Mouse (Mus musculus) layer of hippocampus, adult 2 months (tissue): ENCODE measurements around the gene Il22ra1. TPM values are rescaled to one million over a fixed set of nuclear protein-coding genes. Genes with fewer than 3 reads are reported as not detected.
A peak's percentile ranks its signal among the peaks of the same experiment; 100 is the strongest.

Experiments used
- DNase-seq, 2 experiments: peaks; one replicate each; pipeline ENCODE4 v3.0.0; 2022; ENCODE audit warnings: low spot score in 2 of 2
- H3K27ac ChIP-seq: fragments of 200-600 bp; 2 replicates; pipeline ENCODE4 v1.8.1; 2022
- H3K4me3 ChIP-seq: fragments of 200-600 bp; 2 replicates; pipeline ENCODE4 v1.8.1; 2022; ENCODE audit warnings: mild to moderate bottlenecking
- CTCF ChIP-seq: fragments of 200-600 bp; conservative IDR thresholded peaks from 2 replicates; pipeline ENCODE4 v1.8.1; 2022; ENCODE audit warnings: antibody characterized with exemption, mild to moderate bottlenecking, moderate library complexity
- total RNA-seq, 2 experiments: library from RNA; stranded (reverse); gene quantifications; 2 replicates each; pipeline ENCODE4 v1.2.3; 2021

Il22ra1 gene
- total RNA-seq, 2 experiments from 2014 or later = 0.12 to 0.13 TPM

GRCm38 (mm10) chr4:135743520-135743919, 15.5 kb downstream of the Il22ra1 start:
- H3K4me3 ChIP-seq = no peak overlapping the region
- no peak for DNase-seq
- H3K27ac ChIP-seq = no peak overlapping the region
- TF ChIP-seq CTCF = no peak

GRCm38 (mm10) chr4:135744726-135745448, 16.9 kb downstream of the Il22ra1 start:
- H3K4me3 ChIP-seq = no peak overlapping the region
- DNase-seq = no peak
- no peak for TF ChIP-seq CTCF
- H3K27ac ChIP-seq = no peak overlapping the region

GRCm38 (mm10) chr4:135745613-135746012, 17.6 kb downstream of the Il22ra1 start:
- DNase-seq = no peak
- Histone ChIP-seq H3K4me3 (no peak overlapping the region), H3K27ac (no peak overlapping the region)
- TF ChIP-seq CTCF = no peak

GRCm38 (mm10) chr4:135750896-135751295, 22.9 kb downstream of the Il22ra1 start:
- Histone ChIP-seq H3K27ac (no peak overlapping the region), H3K4me3 (no peak overlapping the region)
- TF ChIP-seq CTCF = peak; percentile 37; the same call in 1 of the 2 replicates
- DNase-seq = no peak

- Histone ChIP-seq H3K27ac (no peak overlapping the region), H3K4me3 (no peak overlapping the region)
- DNase-seq = no peak
- TF ChIP-seq CTCF = no peak
Measured at GRCm38 (mm10) chr4:135752106-135752778, 24.3 kb downstream of the Il22ra1 start.

GRCm38 (mm10) chr4:135752779-135753164, 24.8 kb downstream of the Il22ra1 start:
- TF ChIP-seq CTCF = no peak
- no peak for DNase-seq
- no peak overlapping the region for H3K27ac ChIP-seq
- no peak overlapping the region for H3K4me3 ChIP-seq

- peak; percentile 53 for TF ChIP-seq CTCF
- Histone ChIP-seq H3K4me3 (no peak overlapping the region), H3K27ac (no peak overlapping the region)
- DNase-seq = no peak
Measured at GRCm38 (mm10) chr4:135758331-135758730, 30.4 kb downstream of the Il22ra1 start.

GRCm38 (mm10) chr4:135758825-135759224, 30.9 kb downstream of the Il22ra1 start:
- no peak overlapping the region for H3K27ac ChIP-seq
- no peak for TF ChIP-seq CTCF
- no peak overlapping the region for H3K4me3 ChIP-seq
- DNase-seq = no peak

- H3K27ac ChIP-seq = no peak within 1 kb of the TSS
- H3K4me3 ChIP-seq = no peak within 1 kb of the TSS
- no peak for TF ChIP-seq CTCF
- DNase-seq = no peak
Measured at GRCm38 (mm10) chr4:135759356-135759976, 31.5 kb downstream of the Il22ra1 start, which contains the start of gene Myom3. Gene Myom3, plus strand, starts transcription at chr4:135759715.

GRCm38 (mm10) chr4:135761048-135761447, 33.1 kb downstream of the Il22ra1 start:
- no peak overlapping the region for H3K27ac ChIP-seq
- no peak for TF ChIP-seq CTCF

GRCm38 (mm10) chr4:135761569-135761968, 33.6 kb downstream of the Il22ra1 start:
- no peak overlapping the region for H3K4me3 ChIP-seq
- H3K27ac ChIP-seq = no peak overlapping the region
- TF ChIP-seq CTCF = no peak
- no peak for DNase-seq

More at GRCm38 (mm10) chr4:135761048-135761447, 33.1 kb downstream of the Il22ra1 start:
- no peak overlapping the region for H3K4me3 ChIP-seq
- no peak for DNase-seq

GRCm38 (mm10) chr4:135762251-135762906, 34.4 kb downstream of the Il22ra1 start:
- Histone ChIP-seq H3K27ac (no peak overlapping the region), H3K4me3 (peak overlapping the region; percentile 2; the same call in 1 of the 2 replicates)
- no peak for TF ChIP-seq CTCF
- peak in 1 of 2 experiments; percentile 7 for DNase-seq

- H3K27ac ChIP-seq = no peak overlapping the region
- no peak for TF ChIP-seq CTCF
- no peak for DNase-seq
- no peak overlapping the region for H3K4me3 ChIP-seq
Measured at GRCm38 (mm10) chr4:135764700-135765099, 36.7 kb downstream of the Il22ra1 start.
